Mouse (Mus musculus): ENCODE data around the gene Relb.
A peak's percentile ranks its signal among the peaks of the same experiment; 100 is the strongest.

- no peak for TF ChIP-seq POLR2A (IDR thresholded peaks at IDR 0.05; ENCODE audit: low read depth, low read length)
- TF ChIP-seq CTCF (IDR thresholded peaks at IDR 0.05; ENCODE audit: extremely low read depth, insufficient read length, insufficient replicate concordance, low read depth, low read length), result peak; percentile 66; the same call in 1 of the 2 replicates
Observed at GRCm38 (mm10) chr7:19589207-19589606, 40.0 kb downstream of the Relb start.
